Mouse (Mus musculus): ENCODE data around the gene Dctd.

- no peak for TF ChIP-seq GATA1 (IDR thresholded peaks at IDR 0.05; ENCODE audit: low read length)
- TF ChIP-seq TAL1 (IDR thresholded peaks at IDR 0.05; ENCODE audit: low read length) = no peak
Observed at GRCm38 (mm10) chr8:48178993-48179392, 80.1 kb downstream of the Dctd start.
